In the genomic region with DNA sequence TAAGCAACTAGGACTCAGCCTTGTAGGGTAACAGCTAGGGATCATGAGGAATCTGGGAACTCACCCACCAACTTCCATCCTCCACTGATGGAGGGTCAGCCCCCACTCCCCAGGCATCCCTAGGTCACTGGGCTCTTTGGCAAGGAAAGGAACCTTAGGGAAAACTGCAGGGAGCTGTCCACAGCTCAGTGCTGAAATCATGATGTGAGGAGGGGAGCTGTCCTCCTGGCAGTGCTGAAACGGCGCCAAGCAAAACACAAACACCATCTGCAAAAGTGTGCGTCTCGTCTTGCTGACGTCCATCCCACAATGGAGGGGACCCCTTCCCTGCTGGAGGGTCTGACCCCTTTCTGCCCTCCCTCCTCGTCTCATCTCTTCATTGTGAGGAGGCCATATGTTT, we compare ENCODE assay signal across 8 mouse cellular contexts.
A peak's percentile ranks its signal among the peaks of the same experiment; 100 is the strongest.
DNase-seq lines count a peak whose midpoint lies in the region; ATAC-seq and TF ChIP-seq lines count a peak whose summit lies in the region.

No protein-coding gene starts in this region.

- TF ChIP-seq CTCF in heart, adult 2 months (IDR thresholded peaks at IDR 0.05), result no peak

- intact Hi-C loops in heart, adult 2 months (cut with DNase I), result no loop called here
- intact Hi-C loops in heart, postnatal 25 days (cut with DNase I), result no loop called here

- H3K36me3 ChIP-seq in heart, adult 2 months (ENCODE audit: control insufficient read depth, insufficient read depth, low read length), result no peaks in the 10 kb centered on the region

- 10% methylated on average over 6 of the region's 6 CpGs for WGBS in heart, adult 2 months

- TF ChIP-seq EP300 in heart, adult 2 months (IDR thresholded peaks at IDR 0.05; ENCODE audit: insufficient read depth, low read depth, low read length), result 0 out of 2 replicates have a peak, but pooled peaks have one; percentile 35

- ATAC-seq in hematopoietic stem cell, adult 5-6 weeks (replicated peaks in 1 of 2; ENCODE audit: insufficient read depth in 1 of 2, low FRiP score in 2 of 2, low TSS enrichment in 1 of 2, low read depth in 1 of 2, poor library complexity in 2 of 2, severe bottlenecking in 2 of 2), result peak; percentile 37 to 48; a peak in 2 of 4 replicates

- H3K4me3 ChIP-seq in heart, adult 2 months, result no peak overlapping the region

- H3K27me3 ChIP-seq in heart, adult 2 months (ENCODE audit: control insufficient read depth, insufficient read depth, low read length), result no peaks in the 10 kb centered on the region

- no peaks in the 10 kb centered on the region for H3K79me2 ChIP-seq in heart, adult 2 months (replicated peaks; ENCODE audit: control insufficient read depth, insufficient read depth, low read length)

- no peak overlapping the region for H3K27ac ChIP-seq in heart, adult 2 months

- H3K9ac ChIP-seq in heart, adult 2 months (ENCODE audit: low read depth, low read length), result no peak overlapping the region

- peak; percentile 11 to 63 for DNase-seq in heart, adult 2 months
- DNase-seq in heart, postnatal 25 days (ENCODE audit: low spot score), result no peak
- DNase-seq in B cell, adult 2 months, result peak; percentile 40 to 48
- peak; percentile 63 for DNase-seq in adrenal gland, postnatal 25 days
- DNase-seq in lung, postnatal 36 days, result peak; percentile 50
- peak; percentile 32 for DNase-seq in urinary bladder, adult 2 months (ENCODE audit: low spot score)
- no peak for DNase-seq in layer of hippocampus, postnatal 36 days

- H3K4me1 ChIP-seq in heart, adult 2 months (ENCODE audit: control insufficient read depth, insufficient read depth, low read length), result no peaks in the 10 kb centered on the region

- no peak for TF ChIP-seq POLR2A in heart, adult 2 months (IDR thresholded peaks at IDR 0.05; ENCODE audit: insufficient read depth, low read depth, low read length)

Comparison
In these comparisons a context has a peak if more than half of its experiments do, and no peak if none do; other contexts are left out.
1. DNase-seq: peak in heart, adult 2 months (2 of 2), B cell, adult 2 months (2 of 2), adrenal gland, postnatal 25 days (single experiment), lung, postnatal 36 days (single experiment) and urinary bladder, adult 2 months (single experiment); none in heart, postnatal 25 days (single experiment) and layer of hippocampus, postnatal 36 days (0 of 2).